Mouse (Mus musculus) forebrain, embryonic 13.5 days (tissue): ENCODE measurements around the gene Rbm7. TPM values are rescaled to one million over a fixed set of nuclear protein-coding genes. Genes with fewer than 3 reads are reported as not detected.
"Not testable (repeated sequence)": the region's sequence is repeated elsewhere in the genome, so short reads cannot be mapped to it uniquely, and the experiment has no call there.

ENCODE experiments used
- ATAC-seq: fragments of 200-750 bp; cut with Nextera tagmentation; 2 replicates; pipeline ENCODE4 v1.8.0; 2017
- H3K27ac ChIP-seq: fragments of 300-500 bp; sonication (generic); 2 replicates; pipeline ENCODE4 v1.5.1; 2015; ENCODE audit warnings: inconsistent platforms, mild to moderate bottlenecking, moderate library complexity
- H3K27me3 ChIP-seq: fragments of 300-500 bp; sonication (generic); 2 replicates; pipeline ENCODE4 v1.6.1; 2015; ENCODE audit warnings: mild to moderate bottlenecking, inconsistent platforms
- H3K36me3 ChIP-seq: fragments of 300-500 bp; sonication (generic); 2 replicates; pipeline ENCODE4 v1.6.1; 2015; ENCODE audit warnings: mild to moderate bottlenecking, inconsistent platforms; ENCODE audit not compliant: poor library complexity, severe bottlenecking
- H3K4me1 ChIP-seq: fragments of 300-500 bp; sonication (generic); 2 replicates; pipeline ENCODE4 v1.6.1; 2015; ENCODE audit warnings: inconsistent platforms
- H3K4me2 ChIP-seq: fragments of 300-500 bp; sonication (generic); 2 replicates; pipeline ENCODE4 v1.6.1; 2015; ENCODE audit warnings: inconsistent platforms, mild to moderate bottlenecking, moderate library complexity
- H3K4me3 ChIP-seq: fragments of 300-500 bp; sonication (generic); 2 replicates; pipeline ENCODE4 v1.5.1; 2015; ENCODE audit warnings: mild to moderate bottlenecking, inconsistent platforms
- H3K9ac ChIP-seq: fragments of 300-500 bp; sonication (generic); 2 replicates; pipeline ENCODE4 v1.6.1; 2015; ENCODE audit warnings: mild to moderate bottlenecking, inconsistent platforms
- H3K9me3 ChIP-seq: fragments of 300-500 bp; sonication (generic); replicated peaks from 2 replicates; pipeline ENCODE4 v1.6.1; 2016; ENCODE audit warnings: inconsistent platforms
- WGBS: fragments of 180-500 bp; shearing (Covaris S2); methylation state at CpG from one replicate; pipeline ENCODE4 v1.1.7; 2015; 5-methylcytosine and 5-hydroxymethylcytosine counted together
- polyA plus RNA-seq: library from polyadenylated mRNA; unstranded; fragments of >200 nt; fragmentation: Nextera tagmentation; extraction: Ambion mirVana; gene quantifications from 2 replicates; pipeline ENCODE4 v1.2.1, GENCODE M21; 2015

Gene Rbm7
- polyA plus RNA-seq, 1 experiment from 2014 or later = 122 TPM

DNA sequence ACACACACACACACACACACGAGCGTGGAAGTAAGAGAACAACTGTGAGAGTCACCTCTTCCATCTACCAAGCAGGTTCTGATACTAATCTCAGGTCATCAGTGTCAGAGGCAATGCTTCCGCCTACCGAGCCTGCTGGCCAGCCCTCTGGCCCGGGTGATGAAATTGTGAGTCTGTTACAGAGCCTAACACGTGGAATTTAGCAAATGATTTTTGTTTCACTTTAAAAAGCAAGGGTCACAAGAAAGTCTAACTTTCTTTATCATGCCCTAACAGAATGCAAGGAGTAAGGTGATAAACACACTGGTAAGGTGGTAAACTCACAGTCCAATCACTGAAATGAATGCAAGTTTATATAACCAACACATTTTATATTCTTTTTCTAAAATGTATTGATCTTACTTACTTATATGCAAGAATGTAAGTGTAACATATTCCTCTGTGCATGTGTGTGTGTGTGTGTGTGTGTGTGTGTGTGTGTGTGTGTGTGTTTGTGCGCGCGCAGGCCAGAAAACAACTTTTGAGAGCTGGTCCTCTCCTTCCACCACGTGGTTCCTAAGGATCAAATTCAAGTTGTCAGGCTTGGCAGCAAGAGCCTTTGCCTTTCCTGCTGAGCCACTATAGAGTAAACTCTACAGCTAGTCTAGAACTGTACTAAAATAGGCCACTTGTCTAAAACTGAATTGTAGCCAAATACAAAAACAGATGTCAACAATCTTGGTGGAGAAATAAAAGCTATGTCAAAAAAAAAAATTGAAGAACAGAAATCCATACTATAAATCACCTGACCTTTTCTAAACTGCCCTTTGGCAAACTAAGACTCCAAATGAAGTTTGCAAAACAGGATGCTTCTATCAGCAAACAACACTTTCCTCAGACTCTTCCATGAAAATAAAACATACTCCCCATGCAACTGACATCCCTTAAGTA, 18.6 kb downstream of the Rbm7 start:
- Histone ChIP-seq H3K4me1 (peaks cover 14% of the 10 kb centered on the region), H3K9me3 (no peaks in the 10 kb centered on the region), H3K36me3 (peaks cover 34% of the 10 kb centered on the region), H3K27me3 (no peaks in the 10 kb centered on the region), H3K27ac (no peak overlapping the region), H3K4me3 (no peak overlapping the region), H3K9ac (no peak overlapping the region), H3K4me2 (no peak overlapping the region)
- no peak for ATAC-seq
- WGBS = 93% methylated on average over 10 of the region's 10 CpGs

DNA sequence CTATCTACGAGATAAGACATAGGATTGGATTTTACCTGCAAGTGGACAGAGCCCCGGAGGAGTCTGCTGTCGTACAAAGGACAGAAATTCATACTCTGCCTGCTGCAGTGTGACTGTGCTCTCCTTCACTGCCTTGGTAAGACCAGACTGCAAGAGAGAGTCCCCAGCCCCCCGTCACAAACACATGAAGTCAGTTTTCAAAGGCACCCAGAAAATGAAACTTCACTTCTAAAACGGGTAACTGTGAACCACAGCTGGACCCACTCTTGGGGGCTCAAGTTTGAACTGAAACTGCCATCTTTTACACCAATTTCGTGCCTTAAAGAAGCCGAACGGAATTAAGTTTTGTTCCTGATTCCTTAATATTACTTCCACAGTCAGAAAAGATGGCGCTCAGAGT, 20.7 kb downstream of the Rbm7 start:
- Histone ChIP-seq H3K4me1 (peaks cover under 1% of the 10 kb centered on the region; the same call in 1 of the 2 replicates), H3K27me3 (no peaks in the 10 kb centered on the region), H3K27ac (no peak overlapping the region), H3K4me2 (no peak overlapping the region), H3K4me3 (no peak overlapping the region), H3K36me3 (peaks cover 42% of the 10 kb centered on the region), H3K9me3 (no peaks in the 10 kb centered on the region), H3K9ac (no peak overlapping the region)
- ATAC-seq = no peak
- WGBS = 94% methylated on average over 9 of the region's 9 CpGs

DNA sequence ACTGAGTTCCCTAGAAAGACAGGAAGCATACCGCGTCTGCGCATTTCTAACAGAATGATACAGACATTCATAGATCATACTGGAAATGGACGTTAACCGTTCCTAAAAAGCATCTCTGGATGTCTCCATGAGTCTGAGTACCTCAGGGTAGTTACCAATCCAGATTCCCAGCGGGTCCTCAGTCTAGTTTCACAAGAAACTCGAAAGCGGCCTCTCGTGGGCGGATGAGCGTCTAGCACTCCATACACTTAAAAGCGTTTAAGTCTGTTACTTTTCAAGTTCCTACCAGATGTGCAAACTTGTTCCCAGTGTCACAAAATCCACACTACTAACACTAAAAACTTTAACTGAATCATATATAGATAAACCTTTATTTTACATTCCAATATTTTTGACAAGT, 22.0 kb downstream of the Rbm7 start:
- Histone ChIP-seq H3K36me3 (peaks cover 41% of the 10 kb centered on the region), H3K4me2 (no peak overlapping the region), H3K27me3 (no peaks in the 10 kb centered on the region), H3K9ac (no peak overlapping the region), H3K9me3 (no peaks in the 10 kb centered on the region), H3K4me1 (no peaks in the 10 kb centered on the region), H3K27ac (no peak overlapping the region), H3K4me3 (no peak overlapping the region)
- WGBS = 93% methylated on average over 12 of the region's 12 CpGs
- no peak for ATAC-seq

- H3K9ac ChIP-seq = no peak overlapping the region
- H3K4me2 ChIP-seq = no peak overlapping the region
- peaks cover 44% of the 10 kb centered on the region for H3K36me3 ChIP-seq
- WGBS = 76% methylated on average over 15 of the region's 15 CpGs
- no peaks in the 10 kb centered on the region for H3K27me3 ChIP-seq
- ATAC-seq = no peak
- no peaks in the 10 kb centered on the region for H3K4me1 ChIP-seq
- H3K27ac ChIP-seq = no peak overlapping the region
- H3K9me3 ChIP-seq = no peaks in the 10 kb centered on the region
- no peak overlapping the region for H3K4me3 ChIP-seq
Observed at GRCm38 (mm10) chr9:48472441-48473025, 22.6 kb downstream of the Rbm7 start.

DNA sequence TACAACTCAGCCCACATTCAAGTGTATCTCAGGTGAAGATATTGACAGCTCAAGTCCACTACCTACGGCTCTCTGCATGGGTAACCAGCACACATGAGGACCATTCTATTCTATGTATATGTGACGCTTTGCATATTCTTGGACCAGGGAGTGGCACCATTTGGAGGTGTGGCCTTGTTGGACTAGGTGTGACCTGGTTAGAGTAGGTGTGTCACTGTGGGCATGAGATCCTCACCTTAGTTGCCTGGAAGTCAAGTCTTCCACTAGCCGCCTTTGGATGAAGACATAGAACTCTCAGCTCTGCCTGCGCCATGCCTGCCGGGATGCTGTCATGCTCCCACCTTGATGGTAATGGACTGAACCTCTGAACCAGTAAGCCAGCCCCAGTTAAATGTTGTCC, 27.6 kb downstream of the Rbm7 start:
- not testable (repeated sequence) for H3K4me2 ChIP-seq, H3K9ac ChIP-seq, H3K4me1 ChIP-seq, ATAC-seq, H3K9me3 ChIP-seq, H3K27ac ChIP-seq, H3K27me3 ChIP-seq, H3K4me3 ChIP-seq
- peaks cover 31% of the 10 kb centered on the region for H3K36me3 ChIP-seq
- 98% methylated on average over 5 of the region's 5 CpGs for WGBS

- ATAC-seq = no peak
- Histone ChIP-seq H3K27ac (no peak overlapping the region), H3K36me3 (peaks cover 27% of the 10 kb centered on the region), H3K9me3 (peaks cover 8% of the 10 kb centered on the region; the same call in 1 of the 2 replicates), H3K9ac (no peak overlapping the region), H3K27me3 (no peaks in the 10 kb centered on the region), H3K4me2 (no peak overlapping the region), H3K4me3 (no peak overlapping the region), H3K4me1 (no peaks in the 10 kb centered on the region)
- WGBS = 52% methylated on average over 3 of the region's 3 CpGs
Observed at GRCm38 (mm10) chr9:48466804-48467203, 28.3 kb downstream of the Rbm7 start.

DNA sequence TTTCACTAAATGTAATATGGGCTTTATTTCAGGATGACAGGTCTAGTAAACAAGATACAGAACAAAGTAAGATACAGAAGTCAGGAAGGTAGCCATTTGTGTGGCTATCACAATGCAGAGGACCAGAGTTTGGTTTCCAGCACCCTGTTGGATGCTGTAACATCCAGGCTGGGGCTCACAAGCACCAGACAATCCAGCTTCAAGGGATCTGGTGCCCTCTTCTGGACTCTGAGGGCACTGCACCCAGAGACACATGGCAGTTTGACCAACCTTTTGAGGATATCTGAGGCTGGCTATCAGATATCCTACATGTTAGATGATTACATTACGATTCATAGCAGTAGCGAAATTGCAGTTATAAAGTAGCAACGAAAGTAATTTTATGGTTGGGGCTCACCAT, 29.4 kb downstream of the Rbm7 start:
- no peak overlapping the region for H3K4me2 ChIP-seq
- H3K9ac ChIP-seq = no peak overlapping the region
- no peaks in the 10 kb centered on the region for H3K27me3 ChIP-seq
- ATAC-seq = no peak
- 96% methylated on average over 3 of the region's 3 CpGs for WGBS
- H3K27ac ChIP-seq = no peak overlapping the region
- no peak overlapping the region for H3K4me3 ChIP-seq
- peaks cover 8% of the 10 kb centered on the region; the same call in 1 of the 2 replicates for H3K9me3 ChIP-seq
- H3K4me1 ChIP-seq = no peaks in the 10 kb centered on the region
- H3K36me3 ChIP-seq = peaks cover 18% of the 10 kb centered on the region

- 93% methylated on average over 3 of the region's 3 CpGs for WGBS
- H3K9ac ChIP-seq = no peak overlapping the region
- no peaks in the 10 kb centered on the region for H3K27me3 ChIP-seq
- H3K27ac ChIP-seq = no peak overlapping the region
- no peak overlapping the region for H3K4me3 ChIP-seq
- no peak overlapping the region for H3K4me2 ChIP-seq
- H3K4me1 ChIP-seq = no peaks in the 10 kb centered on the region
- peaks cover 8% of the 10 kb centered on the region; the same call in 1 of the 2 replicates for H3K9me3 ChIP-seq
- H3K36me3 ChIP-seq = 0 out of 2 replicates have a peak, but pooled peaks cover 3% of the 10 kb centered on the region
- ATAC-seq = no peak
Observed at GRCm38 (mm10) chr9:48461545-48461944, 33.6 kb downstream of the Rbm7 start.

- WGBS = 90% methylated on average over 8 of the region's 8 CpGs
Observed at GRCm38 (mm10) chr9:48460720-48461119, 34.4 kb downstream of the Rbm7 start.

GRCm38 (mm10) chr9:48459391-48459790, 35.7 kb downstream of the Rbm7 start:
- Histone ChIP-seq H3K9me3 (no peaks in the 10 kb centered on the region), H3K9ac (no peak overlapping the region), H3K36me3 (no peaks in the 10 kb centered on the region), H3K4me2 (no peak overlapping the region), H3K27me3 (no peaks in the 10 kb centered on the region), H3K27ac (no peak overlapping the region), H3K4me1 (no peaks in the 10 kb centered on the region), H3K4me3 (no peak overlapping the region)
- no peak for ATAC-seq
- WGBS = 92% methylated on average over 5 of the region's 5 CpGs

More at GRCm38 (mm10) chr9:48460720-48461119, 34.4 kb downstream of the Rbm7 start:
- H3K4me1 ChIP-seq = no peaks in the 10 kb centered on the region
- H3K27me3 ChIP-seq = no peaks in the 10 kb centered on the region
- no peak overlapping the region for H3K27ac ChIP-seq
- H3K9ac ChIP-seq = no peak overlapping the region
- ATAC-seq = no peak
- H3K36me3 ChIP-seq = 0 out of 2 replicates have a peak, but pooled peaks cover 3% of the 10 kb centered on the region
- peaks cover 5% of the 10 kb centered on the region; the same call in 1 of the 2 replicates for H3K9me3 ChIP-seq
- no peak overlapping the region for H3K4me3 ChIP-seq
- H3K4me2 ChIP-seq = no peak overlapping the region

GRCm38 (mm10) chr9:48458879-48459278, 36.2 kb downstream of the Rbm7 start:
- Histone ChIP-seq H3K4me2 (no peak overlapping the region), H3K27me3 (no peaks in the 10 kb centered on the region), H3K9me3 (no peaks in the 10 kb centered on the region), H3K4me1 (no peaks in the 10 kb centered on the region), H3K9ac (no peak overlapping the region), H3K36me3 (no peaks in the 10 kb centered on the region), H3K27ac (no peak overlapping the region), H3K4me3 (no peak overlapping the region)
- WGBS = 68% methylated on average over 3 of the region's 3 CpGs
- ATAC-seq = no peak

DNA sequence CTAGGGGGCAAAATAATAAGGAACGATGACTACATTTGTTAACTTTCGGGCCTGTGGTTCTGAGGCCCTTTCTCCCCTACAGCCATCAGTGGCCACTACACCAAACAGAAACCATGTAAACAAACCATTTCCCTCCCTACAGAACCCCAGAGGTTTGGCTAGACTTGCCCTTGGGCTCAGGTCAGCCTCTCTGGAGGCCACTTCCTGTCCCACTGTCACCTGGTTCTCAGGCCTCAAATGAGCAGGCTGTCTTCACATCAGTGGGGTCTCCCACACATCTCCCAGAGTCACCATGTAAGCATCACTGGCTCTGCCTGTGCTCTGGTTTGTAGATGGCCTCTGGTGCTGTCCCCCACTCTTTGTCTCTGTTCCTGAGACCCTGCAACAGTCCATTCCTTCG, 39.1 kb downstream of the Rbm7 start:
- 94% methylated on average over 3 of the region's 3 CpGs for WGBS
- Histone ChIP-seq H3K27ac (no peak overlapping the region), H3K4me1 (no peaks in the 10 kb centered on the region), H3K4me2 (no peak overlapping the region), H3K4me3 (no peak overlapping the region), H3K9me3 (no peaks in the 10 kb centered on the region), H3K27me3 (no peaks in the 10 kb centered on the region), H3K9ac (no peak overlapping the region), H3K36me3 (no peaks in the 10 kb centered on the region)
- no peak for ATAC-seq
